Mouse (Mus musculus) urinary bladder, postnatal 4 days (tissue): ENCODE data around the gene Crtam.
A peak's percentile ranks its signal among the peaks of the same experiment; 100 is the strongest.

ENCODE experiments used
- DNase-seq, 2 experiments: peaks; one replicate each; pipeline ENCODE4 v3.0.0; 2021 to 2022; ENCODE audit warnings: low spot score in 2 of 2

Crtam gene

GRCm38 (mm10) chr9:41004415-41004814 is at the start of gene Crtam:
Gene Crtam (minus strand): TSS chr9:41004628.
- no peak for DNase-seq

GRCm38 (mm10) chr9:41054166-41054565 is 49.7 kb upstream of the Crtam start:
- DNase-seq: no peak

DNA sequence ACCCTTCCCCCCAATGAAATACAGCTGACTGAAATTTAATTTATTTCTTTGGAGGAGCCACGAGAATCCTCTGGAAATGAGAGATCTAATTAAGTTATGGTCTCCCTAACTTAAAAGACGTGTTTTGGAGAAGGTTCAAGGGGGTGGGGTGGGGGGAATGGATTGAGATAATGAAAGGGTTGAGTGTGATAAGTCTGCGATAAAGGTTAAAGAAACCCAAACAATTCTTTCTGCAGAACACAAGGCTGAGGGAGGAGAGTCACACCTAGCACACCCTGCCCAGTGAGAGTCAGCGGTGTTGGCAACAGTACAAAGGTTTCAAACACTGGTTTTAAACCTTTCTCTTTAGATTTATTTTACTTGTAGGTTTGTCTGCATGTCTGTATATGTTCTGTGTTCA is 49.0 kb upstream of the Crtam start:
- DNase-seq: no peak

DNA sequence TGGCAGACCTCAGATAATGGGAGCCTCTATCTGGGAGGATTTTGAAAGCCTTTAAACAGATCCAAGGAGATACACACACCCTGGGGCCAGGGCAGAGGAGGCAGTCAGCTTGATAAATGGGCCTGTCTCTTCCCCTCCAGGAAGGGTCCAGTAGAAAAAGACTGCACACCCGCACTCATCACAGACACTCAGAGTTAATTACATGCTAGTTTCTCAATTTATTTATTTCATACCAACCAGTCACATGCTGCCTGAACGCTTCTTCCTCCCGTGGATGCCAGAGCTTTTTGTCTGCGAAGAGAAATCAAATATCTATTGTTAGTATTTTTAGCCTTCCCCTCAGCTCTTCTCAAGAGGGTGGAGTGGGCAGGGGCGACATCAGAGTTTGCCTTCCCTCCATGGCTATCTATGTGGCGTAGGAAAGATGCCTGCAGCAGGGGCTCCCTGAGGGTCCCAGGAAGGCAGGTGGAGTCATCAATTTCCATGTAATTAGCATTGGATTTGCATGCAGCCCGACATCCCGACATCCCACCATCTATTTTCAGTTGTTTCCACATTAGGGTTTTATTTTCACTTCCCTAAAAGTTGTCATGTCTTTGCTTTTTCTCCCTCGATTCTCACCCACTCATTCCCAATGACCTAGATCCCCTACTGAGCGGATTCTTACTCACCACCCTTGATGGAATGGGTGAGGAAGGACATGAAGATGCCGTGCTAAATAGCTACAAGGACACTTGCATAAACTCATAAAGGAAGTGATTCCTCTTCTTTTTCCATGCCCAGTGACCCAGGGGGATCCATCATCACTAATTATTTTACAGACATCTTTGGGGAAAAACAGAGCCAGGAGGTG is 46.9 kb upstream of the Crtam start:
- DNase-seq: no peak

DNA sequence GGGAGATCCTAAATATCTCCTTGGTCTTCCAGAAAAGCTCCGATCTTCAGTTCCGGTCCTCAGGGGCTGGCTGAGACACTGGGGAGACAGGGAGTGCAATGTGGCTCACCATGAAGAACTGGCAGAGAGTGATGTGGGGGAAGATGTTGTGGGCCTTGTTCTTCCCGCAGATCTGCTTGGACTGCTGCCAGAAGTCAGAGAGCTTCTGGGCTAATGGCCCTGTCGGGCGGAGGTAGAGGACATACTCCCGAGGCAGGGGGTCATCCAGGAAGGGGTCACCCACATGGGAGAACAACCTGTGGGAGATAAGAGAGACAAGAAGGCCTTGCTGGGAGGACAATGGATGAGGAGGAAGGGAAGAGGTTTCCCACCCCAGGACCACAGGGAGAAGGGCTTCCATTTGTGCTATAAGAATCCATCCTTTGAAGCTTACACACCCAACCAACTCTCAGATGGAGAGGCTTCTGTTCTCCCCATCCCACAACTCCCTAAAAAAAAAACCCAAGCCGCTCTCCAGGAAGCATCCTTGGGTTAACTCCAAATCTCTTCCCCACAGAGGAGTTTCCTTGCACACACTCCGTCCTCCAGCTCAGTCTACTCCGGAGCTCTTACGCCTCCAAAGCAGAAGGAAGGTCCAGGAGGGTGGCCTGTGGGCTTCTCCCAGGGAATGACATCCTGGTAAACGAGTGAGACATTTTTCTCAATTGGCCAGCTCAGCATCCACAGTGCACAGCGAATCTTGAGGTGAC is 46.1 kb upstream of the Crtam start:
- DNase-seq: no peak

DNA sequence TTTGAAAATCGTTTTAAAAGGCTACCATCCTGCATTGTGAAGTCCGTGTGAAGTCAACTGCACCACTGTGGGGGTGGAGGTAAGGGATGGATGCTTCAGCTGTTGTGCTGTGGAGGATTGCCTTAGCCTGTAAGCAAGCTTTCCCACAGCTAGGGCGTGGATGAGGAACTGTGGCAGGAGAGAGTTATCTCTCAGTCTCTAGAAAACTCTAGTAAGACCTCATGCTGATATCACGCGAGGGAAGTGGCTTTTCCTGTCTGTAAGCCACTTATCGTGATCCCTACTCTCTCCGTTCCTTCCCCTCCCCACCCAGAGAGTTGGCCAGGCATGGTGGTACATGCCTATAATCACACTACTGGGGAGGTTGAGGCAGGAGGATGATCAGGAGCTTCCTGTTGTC is 44.9 kb upstream of the Crtam start:
- no peak for DNase-seq

GRCm38 (mm10) chr9:41048820-41049219 is 44.4 kb upstream of the Crtam start:
- no peak for DNase-seq

DNA sequence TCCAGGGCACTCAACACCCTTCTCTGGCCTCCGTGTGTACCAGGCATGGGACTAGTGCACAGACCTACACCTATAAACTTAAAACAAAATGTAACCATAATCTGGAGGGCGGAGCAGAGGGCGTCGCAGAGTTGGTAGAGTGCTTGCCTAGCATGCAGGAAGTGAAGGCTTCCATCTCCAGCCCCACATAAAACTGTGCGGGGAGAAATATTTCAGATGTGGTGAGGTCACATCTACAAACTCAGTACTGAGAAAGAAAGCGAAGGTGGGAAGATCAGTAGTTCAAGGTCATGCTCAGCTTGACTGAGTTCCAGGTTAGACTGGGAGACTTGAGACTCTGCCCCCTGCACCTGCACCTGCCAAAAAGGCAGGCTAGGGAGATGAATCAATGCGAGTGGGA is 43.8 kb upstream of the Crtam start:
- DNase-seq: no peak

- DNase-seq: no peak
These were observed 43.2 kb upstream of the Crtam start for GRCm38 (mm10) chr9:41047654-41048053.

DNA sequence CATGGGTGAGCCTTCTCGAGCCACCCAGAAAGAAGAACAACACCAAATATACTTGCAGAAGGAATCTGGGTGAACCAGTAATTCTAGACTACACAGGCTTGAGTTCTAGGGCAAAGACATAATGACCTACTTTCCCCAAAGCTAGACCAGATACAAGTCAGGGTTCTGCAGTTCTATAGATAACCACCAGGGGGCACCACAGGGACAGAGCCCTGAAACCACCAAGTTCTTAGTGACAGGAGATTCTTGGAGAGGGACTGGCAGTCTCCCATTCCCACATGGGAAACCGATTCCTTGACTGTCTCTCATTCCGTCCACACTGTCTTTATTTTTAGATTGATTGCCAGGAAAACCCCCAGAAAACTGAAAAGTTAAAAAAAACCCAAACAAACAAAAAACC is 40.2 kb upstream of the Crtam start:
- DNase-seq: peak; percentile 60 to 84

DNA sequence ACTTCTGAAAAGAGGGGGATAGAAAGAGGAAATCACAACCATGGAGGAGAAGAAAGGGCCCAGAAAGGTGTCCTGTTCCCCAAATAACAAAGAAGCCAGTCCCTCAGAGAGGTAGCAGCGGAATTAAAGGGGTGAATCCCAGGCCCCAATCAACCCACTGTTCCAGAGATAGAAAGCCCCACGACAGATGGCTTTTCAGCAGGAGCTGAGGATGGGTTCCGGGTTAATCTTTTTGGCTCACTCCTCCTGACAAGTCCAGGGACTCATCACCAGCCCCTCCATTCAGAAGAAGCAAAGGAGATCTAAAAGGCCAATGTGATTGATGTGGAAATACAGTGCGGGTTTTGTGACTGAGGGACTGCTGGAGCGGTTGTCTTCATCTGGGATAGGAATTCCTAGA is 39.2 kb upstream of the Crtam start:
- DNase-seq: no peak

DNA sequence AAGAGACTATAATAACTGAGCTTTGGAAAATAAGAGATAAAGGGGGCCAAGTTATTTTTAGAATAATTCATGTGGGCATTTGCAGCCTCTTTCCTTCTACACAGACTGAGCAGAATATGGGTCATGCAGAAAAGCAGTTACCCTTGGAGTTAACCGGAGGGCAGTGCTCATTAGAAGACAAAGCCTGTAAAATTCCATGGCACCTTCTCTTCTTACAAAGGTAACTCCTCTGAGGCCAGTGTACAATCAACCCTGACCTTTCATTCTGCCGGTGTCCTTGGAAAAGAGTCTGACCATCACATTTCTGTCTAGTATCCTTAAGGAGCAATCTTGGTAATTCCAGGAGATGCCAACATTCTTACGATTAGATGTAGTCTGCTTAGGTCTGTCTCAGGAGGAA is 37.0 kb upstream of the Crtam start:
- no peak for DNase-seq

GRCm38 (mm10) chr9:41038150-41038664 is 33.8 kb upstream of the Crtam start:
- DNase-seq: no peak

DNA sequence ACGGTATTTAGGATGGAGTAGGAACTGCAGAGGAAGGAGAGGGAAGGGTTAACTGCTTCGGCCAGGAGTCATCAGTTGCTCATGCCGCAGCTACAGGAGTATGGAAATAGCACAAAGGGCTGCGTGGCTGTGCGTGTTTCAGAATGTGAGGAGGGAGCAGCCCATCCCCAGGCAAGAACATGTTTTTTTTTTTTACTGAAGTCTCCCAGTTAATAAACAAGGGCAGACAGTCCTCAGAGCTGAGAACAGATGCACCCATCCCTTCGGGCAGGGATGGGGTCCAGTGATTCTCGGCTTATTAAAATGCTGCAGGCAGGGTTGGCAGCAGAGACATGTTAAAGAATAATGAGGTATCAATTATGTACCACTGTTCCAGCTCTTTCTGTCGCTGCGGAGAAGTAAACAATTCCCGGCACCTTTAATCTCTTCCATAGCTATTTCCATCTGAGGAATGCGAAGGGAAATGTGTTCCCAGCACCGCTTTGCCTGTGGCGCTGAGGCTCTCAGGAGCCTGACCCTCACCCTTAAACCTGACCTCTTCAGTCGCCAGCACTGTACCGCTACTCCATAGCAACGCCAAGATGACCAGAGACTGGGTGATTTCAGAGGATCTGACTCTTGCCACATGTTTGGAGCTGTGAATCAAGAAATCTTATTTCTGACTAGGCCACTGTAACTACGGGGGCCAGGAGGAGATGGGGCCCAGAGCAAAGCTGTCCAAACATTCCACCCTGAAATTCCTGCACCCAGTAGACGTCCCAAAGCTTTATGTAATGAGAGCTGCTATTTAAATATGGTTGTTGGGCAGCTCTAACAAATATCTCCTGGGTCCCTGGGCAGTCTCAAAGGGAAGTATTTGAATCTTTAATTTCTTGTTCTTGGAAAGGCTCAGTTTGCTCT is 27.4 kb upstream of the Crtam start:
- no peak for DNase-seq

GRCm38 (mm10) chr9:41029827-41030226 is 25.4 kb upstream of the Crtam start:
- no peak for DNase-seq

DNA sequence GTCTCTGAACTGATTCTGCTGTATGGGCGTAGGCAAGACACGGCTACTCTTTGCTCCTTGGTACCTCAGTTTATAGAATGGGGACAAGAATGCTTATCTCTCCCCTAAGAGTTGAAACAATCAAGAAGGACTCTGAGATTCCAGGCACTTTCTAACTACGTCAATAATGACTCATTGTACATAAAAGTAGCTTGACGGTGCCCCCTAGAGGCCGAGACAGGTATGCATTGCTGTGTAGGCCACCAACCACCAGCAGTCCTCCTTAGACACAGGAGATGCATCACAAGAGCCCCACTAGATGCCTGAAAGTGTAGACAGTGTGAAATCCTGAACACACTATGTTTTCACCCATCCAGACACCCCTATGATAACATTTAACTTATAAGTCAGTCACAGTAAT is 24.0 kb upstream of the Crtam start:
- DNase-seq: no peak

DNA sequence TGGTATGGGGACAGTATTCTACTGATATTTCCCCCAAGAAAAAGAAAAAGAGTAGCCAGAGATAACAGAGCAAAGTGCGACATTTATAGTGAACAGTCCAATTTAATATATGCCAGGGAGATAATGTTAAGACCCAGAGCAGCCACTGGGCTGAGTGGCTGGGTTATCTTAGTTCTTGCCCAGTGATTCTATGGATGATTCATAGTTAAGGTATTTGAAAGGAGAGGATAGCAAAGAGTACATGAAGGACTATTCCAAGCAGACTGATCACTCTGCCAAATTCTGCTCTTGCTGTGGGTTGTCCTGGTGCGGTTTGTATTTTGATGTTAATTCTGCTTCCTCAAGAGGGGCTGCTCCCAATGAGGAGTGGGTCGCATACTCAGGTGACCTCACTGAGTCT is 17.3 kb upstream of the Crtam start:
- DNase-seq: no peak

DNA sequence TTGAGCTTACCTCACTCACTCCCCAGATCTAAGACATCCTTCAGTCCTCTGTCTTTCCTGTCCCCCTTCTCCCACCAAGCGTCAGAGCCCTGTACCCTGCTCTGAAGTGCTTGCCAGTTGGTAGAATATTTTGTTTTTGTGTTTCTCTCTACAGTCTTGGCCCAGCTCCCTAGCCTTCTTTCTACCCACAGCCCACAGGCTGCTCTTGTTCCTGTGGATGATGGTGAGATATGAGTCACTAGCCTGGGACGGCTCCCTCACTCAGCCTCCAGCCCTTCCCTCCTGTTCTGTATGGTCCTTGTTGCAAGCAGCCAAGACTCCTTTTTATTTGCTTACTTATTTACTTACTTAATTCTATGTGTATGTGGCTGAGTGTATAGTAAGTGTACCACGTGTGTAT is 16.1 kb upstream of the Crtam start:
- DNase-seq: no peak

DNA sequence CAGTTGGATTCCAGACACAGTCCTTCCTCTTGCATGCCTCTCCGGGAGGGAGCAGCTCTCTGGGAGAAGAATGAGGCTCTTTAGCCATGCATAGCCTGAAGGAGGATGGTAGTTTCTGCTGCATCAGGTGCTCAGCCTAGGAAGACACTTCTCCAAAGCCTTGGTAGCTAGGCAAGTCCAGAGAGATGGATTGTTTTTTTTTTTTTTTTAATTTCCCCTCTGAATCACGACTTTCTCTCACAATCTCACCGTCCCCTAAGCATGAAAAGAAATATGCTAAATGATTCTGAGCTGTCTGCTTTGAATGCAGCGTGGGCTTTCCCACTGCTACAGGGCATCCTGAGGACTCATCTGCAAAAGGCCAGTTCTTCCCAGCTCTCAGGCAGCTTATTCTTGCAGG is 10.1 kb upstream of the Crtam start:
- no peak for DNase-seq

GRCm38 (mm10) chr9:41012456-41012855 is 8.0 kb upstream of the Crtam start:
- no peak for DNase-seq

GRCm38 (mm10) chr9:41011512-41012436 is 7.3 kb upstream of the Crtam start:
- DNase-seq: no peak
